Mouse (Mus musculus) CD4-positive, CD25-positive, alpha-beta regulatory T cell, adult 2 months (primary cell): Measurements from ENCODE around the gene Fam217a.
"Not testable (repeated sequence)": the region's sequence is repeated elsewhere in the genome, so short reads cannot be mapped to it uniquely, and the experiment has no call there.

Source experiments
- DNase-seq: peaks from one replicate; pipeline ENCODE4 v3.0.0-alpha.2; 2012; ENCODE audit warnings: low read depth, low spot score

The Fam217a gene

DNA sequence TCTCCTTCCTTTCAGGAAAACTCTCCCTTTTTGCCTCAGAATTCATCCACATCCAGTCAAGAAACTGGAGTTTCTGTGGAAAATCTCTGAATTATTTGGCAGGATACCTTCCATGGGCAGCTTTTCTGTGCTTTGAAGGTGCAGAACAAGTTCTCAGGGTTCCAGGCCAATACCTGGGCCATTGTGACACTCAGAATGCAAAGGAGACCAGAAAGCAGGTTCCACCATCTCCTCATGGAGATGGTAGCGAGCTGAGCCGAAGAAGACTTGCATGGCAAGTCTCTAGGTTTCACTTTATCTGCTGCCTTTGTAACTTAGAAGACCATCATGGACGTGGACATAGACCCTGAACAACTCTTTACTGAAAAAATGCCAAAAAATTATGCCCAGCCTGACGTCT, at the start of gene Fam217a, which contains the start of gene 4933417A18Rik:
Gene Fam217a, minus strand, starts transcription at position 101 of the 400 bp plus-strand sequence.
Gene 4933417A18Rik, plus strand, starts transcription at position 200 of the 400 bp plus-strand sequence.
- no peak for DNase-seq

DNA sequence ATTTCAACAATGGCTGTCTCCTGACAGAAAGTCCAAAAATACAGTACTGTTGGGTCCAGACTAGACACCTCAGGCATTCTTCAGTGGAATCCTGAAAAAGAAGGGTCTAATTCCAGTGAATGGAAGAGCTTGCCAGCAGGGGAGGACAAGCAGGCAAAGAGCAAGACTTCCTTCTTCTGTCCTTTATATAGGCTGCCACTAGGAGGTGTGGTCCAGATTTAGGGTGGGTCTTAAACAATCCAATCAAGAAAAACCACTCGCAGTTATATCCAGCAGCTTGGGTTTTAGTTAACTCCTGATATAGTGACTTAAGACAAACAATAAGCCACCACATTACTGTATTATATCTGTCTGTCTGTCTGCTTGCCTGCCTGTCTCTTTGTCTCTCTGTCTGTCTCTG, 49.7 kb upstream of the Fam217a start:
- DNase-seq, result peak; percentile 38

DNA sequence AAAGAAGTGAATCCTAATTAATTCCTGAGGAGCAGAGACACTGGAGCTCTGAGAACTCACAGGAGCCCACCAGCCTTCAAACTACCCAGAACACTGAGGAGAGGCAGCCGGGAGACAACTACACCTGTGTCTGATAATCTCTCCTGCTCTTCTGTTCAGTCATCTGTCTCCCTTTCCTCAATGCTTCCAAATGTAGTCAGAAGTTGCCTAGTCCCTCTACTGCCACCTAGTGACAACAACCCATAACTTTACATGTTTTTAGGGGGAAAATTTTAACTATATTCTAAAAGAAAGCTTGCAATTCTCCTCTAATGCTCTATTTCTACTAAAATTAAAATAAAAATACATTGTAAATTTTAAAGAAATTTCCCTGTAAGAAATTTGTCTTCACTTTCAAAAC, 49.0 kb upstream of the Fam217a start:
- peak; percentile 76 for DNase-seq

DNA sequence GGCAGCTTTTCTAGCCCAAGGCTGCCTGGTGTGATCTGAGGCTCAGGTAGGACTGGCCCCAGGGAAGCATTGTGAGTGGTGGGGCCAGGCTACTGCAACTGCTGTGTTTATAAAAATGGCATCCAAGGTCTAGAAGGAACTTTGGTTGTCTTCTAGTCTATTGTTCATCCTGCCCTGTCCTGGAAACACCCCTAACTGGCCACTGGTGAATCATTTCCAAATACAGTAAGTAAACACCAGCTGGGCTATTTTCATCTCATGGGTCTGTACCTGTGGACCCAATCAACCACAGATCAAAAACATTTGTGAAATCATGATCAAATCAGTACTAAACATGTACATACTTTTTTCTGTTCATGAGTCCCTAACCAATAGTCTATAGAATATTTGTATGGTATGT, 48.3 kb upstream of the Fam217a start:
- not testable (repeated sequence) for DNase-seq

DNA sequence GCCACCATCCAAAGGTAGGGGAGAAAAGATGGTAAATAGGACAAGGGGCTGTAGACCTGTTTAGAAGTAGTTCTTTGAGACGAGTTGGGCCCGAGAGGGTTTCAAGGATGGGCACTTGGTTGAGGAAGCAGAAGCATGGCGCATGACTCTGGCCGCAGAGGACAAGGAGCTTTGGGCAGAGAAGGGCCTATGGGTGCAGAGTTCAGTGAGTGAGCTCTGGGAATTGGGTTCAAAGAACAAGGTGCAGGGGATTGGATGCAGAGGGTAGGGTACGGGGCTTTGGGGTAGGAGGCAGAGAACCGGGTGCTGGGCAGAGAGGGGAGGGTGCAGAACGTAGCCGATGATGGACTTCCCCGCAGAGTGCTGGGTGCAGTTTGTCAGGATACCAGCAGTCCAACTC, 41.5 kb upstream of the Fam217a start:
- DNase-seq, result not testable (repeated sequence)

DNA sequence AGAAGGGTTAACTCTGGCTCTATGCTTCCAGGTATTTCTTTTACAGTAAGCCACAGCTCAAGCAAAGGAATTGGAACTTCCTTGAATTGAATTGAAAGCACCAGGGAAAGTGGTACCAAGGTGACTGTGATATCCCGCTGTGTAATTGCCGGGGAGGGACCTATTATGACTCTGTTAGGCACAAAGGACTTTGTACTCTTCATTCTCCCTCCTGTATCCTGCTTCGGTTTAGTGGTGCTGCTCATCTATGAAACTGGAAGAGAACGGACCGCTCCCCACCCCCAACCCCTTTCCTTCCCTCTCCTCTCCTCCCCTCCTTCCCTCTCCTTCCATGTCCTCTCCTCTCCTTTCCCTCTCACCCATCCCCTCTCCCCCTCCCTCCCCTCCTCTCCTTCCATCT, 40.8 kb upstream of the Fam217a start:
- no peak for DNase-seq

DNA sequence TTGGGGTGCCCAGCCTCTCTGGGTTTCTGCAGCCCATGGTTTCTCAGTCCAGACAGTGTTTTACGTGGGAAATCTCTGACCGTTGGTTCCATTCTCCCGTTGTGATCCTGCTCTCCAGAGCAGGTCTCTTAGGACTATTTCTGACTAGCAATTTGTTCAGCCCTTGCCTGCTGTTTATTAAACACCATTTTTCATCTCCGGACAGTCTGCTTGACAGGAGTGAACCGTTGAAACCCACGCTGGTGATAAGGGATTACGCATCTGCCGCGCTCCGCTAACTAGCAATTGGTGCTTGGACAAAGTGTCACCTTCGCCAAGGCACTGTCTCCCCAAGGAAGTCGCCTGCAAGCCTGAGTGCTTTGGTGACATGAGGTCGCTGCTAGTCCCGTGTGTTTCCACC, 40.3 kb upstream of the Fam217a start:
- DNase-seq, result no peak

DNA sequence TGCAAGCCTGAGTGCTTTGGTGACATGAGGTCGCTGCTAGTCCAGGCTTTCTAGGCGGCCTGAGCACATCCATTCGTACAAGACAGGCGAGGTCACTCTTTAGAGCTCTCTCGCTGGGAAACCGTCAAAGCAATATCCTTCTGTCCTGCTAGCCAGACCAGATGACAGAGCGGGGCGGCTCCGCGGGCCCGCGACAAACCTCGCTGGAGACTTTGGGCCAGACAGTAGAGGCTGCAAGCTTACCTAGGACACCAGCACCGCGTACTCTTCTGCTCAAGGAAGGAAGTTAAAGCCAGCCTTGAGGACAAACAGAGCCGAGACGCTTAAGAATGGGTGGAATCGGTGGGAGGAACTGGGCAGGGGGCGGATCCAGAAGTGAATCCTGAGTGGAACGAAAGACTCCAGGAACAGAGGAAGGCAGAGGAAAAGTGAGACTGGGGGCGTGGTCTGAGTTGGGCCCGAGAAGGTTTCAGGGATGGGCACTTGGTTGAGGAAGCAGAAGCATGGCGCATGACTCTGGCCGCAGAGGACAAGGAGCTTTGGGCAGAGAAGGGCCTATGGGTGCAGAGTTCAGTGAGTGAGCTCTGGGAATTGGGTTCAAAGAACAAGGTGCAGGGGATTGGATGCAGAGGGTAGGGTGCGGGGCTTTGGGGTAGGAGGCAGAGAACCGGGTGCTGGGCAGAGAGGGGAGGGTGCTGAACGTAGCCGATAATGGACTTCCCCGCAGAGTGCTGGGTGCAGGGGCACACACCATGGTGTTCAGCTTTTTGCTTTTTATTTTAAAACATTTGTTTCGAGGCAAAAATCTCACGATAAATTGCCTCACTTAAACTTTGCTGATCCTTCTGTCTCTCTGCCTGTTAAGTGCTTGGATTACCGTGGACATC, 39.6 kb upstream of the Fam217a start, which contains the start of gene Eci3:
Gene Eci3, minus strand, starts transcription at position 300 of the 887 bp plus-strand sequence.
- DNase-seq, result no peak

DNA sequence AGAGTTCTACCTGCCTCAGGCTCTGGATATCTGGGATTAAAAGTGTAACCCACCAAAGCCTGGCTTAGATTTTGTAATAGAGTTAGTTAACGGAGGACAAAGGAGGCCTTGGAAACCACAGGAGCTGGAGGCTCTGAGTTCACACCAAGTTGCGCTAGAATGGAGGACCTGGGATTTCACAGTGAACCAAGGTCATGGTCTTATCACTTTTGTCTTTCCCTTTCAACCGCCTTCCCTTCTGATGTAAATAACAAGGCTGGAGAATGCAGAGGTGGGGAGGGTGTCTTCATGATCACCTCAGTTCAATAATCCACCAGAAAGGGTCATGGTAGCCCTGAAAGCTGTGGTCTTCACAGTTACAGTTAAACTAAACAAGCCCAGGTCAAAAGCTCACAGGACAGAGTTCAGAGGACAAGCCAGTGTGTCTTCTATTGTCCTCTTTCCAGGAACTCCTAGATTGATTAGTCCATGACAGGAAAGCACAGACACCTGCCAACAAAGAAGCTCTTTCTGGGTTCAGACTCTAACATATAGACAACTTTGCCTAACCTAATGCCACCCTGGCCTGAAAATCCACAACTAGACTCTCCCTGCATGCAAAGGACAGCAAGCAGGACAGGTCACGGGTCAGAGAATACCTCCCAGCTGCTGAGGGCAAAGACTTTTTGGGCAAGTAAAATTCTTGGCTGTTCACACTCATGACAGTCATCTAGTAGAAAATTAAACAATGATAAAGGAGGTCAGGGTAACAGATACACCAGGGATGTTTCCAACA, 37.1 kb upstream of the Fam217a start:
- DNase-seq, result no peak

DNA sequence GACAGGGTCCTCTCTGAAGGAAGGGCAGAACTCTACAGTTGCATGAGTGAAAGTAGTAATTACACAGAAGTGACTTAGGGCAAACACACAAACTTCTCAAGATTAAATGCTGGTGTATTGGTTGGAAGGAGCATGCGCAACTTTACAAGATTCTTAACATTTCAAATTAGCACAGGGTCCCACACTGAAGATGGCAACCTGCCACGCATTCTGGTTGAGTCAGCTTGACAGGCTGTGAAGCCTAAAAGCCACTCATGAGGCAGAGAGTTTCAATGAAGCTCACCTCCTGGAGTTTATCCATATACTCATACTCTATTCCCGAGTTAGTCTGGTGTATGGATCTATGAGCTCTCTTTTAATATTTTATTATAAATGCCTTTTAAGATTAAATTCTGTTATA, 34.0 kb upstream of the Fam217a start:
- DNase-seq, result not testable (repeated sequence)

DNA sequence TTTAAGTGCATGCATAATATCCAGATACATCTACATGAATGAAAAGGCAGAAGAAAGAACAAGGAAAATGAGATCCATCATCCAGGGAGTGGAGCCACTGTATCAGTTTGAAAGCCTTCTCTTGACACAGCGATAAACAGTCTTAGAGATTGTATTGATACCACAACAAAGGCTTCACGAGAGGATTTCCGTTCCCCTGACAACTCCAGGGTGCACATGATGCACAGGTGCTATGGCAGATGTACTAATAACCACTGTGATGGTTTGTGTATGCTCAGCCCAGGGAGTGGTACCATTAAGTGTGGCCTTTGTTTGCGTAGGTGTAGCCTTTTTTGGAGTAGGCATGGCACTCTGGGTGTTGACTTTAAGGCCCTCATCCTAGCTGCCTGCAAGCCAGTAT, 32.8 kb upstream of the Fam217a start:
- DNase-seq, result peak; percentile 32

DNA sequence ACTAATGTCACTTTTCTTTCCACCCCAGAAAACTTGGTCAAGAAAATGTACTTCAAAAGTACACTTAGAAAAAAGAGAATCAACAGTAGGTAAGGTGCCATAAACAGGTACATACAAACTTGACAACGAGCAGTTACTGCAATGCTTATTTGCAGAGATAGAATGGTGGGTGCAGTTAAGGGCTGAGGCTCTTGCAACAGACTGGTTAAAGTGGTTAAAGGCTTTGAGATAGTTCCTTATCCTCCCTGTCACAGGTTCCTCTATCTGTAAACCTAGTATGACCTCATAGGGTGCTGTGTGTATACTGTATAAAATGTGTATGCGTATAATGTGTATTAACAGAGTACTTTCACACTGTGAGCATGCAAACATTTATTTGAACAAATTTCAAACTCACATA, 27.3 kb upstream of the Fam217a start:
- not testable (repeated sequence) for DNase-seq

DNA sequence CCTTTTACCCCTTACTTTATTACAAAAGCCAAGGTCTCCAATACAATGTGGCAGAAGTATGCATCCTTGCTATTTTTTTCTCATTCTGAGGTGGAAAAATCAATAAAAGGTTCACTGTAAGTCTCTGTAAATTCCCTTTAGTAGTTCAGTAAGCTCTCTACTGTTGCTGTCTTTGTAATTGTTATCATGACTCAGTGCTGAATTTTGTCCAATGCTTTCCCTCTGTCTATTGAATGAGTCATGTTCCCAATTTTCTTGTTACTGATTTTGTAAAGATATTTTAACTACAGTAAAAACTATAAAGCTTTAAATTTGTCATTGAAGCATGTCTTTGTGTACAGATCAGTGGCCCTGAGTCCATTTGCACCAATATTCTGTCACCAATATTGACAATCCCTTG, 18.3 kb upstream of the Fam217a start:
- DNase-seq, result no peak

DNA sequence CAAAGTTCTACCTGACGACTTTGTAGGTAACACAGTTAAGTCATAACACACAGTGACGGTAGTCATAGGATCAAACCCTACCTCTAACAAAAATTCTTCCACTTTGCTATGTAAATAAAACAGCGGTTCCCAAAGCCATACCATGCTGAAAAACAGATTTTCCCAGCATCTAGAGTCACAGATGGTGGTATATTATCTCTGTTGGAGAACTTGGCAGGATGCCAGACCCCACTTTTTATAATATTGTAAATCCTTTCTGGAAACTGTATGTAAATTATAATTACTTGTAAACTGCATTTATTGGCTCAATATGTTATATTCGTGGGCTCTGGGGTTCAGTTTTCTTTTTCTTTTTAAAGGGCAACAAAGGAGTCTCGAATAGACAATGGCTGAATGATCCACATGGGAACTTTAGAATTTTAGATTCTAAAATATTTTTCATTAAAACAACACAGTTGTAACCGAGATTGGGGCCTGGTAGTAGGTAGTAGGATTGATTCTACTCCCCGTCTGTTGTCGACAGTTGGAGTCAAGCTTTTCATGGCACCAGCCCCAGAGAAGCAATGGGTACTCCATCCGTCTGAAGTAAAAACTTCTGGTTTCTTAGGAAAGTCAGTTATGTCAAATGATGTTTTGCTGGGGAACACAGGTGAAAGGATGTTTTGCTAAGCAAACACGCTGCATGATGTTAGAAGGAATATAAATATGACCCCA, 11.0 kb upstream of the Fam217a start:
- DNase-seq, result no peak

DNA sequence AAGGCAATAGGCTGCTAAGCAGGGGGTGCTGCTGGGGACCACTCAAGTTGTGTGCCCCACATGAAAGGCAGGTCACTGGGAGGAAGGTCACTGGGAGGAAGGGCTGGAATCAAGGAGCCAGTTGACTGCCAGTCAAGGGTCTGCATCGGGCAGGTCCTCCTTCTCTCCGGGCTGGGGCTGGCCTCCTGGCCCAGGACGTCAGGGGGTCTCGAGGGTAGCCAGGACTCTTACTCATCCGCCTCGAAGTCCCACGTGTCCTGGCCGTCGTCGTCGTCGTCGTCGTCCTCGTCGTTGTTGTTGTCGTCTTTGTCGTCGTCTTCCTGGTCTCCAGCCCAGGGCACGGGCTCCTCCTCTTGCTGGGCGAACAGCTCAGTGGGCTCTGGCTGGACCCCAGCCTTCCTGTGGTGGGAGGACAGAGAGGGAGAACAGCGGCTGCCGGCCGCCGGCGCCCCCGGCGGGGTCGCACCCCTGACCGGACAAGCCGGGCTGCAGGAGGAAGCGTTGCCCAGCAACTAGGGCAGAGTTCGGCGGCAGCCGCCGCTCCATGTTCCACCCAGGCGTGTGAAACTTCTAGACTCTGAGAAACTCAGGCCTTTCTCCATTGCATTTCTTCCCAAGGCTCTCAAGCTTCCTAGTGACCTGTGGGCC, 7.5 kb downstream of the Fam217a start:
- DNase-seq, result peak; percentile 16

DNA sequence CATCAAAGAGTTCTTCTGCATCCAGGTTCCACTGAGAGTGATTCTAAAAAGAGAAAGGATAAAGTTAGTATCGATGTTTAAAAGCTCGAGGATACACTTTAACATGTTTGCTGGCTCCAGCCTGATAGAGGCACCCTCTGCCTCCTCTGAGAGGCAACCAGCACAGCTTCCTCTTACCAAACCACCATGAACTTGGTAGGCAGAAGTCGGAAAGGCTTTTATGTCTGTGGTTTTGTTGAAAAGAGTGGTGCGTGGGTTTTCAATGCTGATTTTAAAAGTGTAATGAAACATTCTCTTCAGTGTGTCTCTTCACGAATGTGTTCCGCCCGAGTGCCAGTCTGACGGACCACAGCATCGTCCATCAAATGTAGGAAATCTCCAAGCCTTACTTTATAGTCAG, 9.5 kb downstream of the Fam217a start:
- peak; percentile 42 for DNase-seq

DNA sequence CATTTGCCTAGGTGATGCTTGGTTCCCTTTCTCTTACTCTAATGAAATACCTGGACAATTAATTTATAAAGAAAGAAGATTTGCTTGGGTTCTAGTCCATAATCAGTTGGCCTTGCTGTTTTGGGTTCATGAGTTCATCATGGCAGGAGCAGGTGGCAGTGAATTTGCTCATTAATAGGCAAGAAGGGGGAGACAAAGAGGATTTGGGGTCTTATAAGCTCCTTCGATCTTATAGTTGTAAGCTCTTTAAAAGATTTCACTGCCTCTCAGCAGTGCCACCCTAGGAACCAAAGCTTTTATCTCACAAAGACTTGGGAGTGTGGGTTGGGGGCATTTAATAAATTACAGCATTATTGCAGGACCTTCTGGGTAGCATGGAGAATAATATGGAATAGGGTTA, 31.2 kb downstream of the Fam217a start:
- DNase-seq, result no peak

DNA sequence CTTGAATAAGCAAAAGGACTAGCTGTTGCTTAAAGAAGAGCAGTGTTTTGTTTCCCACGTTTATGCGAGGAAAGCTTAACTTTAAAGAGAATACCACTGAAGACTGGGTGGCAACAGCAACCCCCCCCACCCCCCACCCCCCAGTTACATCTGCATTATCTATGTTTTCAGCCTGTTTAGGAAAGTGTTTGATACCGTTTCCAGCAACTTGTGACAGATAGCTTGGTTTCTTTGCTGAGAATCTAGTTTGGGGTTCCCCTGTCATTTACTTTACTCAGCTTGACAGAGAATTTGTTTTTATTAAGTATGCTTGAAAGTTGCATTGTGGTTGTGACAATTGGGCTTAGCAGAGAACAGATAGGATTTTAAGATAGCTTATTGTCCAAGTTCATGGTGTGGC, 47.6 kb downstream of the Fam217a start:
- no peak for DNase-seq

DNA sequence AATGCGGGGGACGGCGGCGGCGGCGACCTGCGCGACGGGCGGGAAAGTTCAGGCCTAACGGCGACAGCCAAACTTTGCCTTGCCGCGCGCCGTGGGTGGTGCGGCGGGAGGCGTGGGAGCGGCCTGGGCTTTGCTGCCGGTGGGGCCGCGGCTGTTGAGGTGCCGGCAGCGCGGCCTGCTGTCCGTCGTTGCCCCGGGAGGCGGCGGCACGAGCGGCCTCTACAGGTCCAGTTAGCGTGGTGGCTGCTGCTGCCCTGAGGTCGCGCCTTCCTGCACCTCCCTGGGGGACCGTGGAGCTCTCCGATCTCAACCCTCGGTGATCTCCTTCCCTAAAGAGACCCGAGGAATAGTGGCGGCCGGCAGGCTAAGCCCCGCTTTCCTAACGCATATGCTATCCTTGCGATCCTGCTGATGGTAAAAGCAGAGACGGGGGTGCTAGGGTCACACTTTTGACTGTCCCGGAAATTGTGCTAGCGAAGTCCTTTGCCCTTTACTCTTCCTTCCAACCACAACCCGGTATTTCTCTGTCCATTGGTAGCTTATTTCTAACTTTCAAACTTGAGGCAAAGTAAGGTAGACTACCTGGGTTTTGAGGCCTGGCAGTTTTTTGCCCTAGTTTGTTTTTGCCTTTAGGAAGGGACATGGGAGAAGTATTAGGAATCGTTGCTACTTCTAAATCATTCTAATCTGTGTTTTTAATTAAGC, 48.2 kb downstream of the Fam217a start:
- DNase-seq, result no peak

DNA sequence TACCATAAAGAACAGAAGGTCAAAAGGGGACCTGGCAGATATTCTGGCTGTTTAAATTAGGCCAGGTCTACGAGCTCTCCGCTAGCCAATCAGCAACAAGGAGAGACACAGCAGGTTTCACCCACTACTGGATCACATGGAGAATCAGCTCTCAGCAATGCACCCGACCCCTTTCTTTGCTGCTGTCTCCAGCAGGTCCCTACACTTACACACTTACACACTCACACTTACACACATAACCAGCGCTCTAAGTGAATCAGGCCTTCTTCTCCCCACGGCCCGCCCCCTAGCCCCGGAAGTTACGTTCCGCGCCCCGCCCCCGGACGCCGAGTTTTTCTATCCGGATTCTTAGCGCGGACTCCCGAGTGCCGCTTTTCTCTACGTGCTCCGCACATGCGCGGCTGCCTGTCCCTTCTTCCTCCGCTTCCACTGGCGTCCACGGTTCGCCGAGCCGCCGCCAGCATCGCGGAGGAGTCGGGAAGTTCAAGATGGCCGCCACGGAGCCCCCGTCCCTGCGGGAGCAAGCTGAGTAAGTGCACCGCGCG, 48.9 kb downstream of the Fam217a start, which contains the start of gene Prpf4b:
Gene Prpf4b, plus strand, starts transcription at position 137 of the 545 bp plus-strand sequence.
- peak; percentile 93 for DNase-seq
